In genomic region chr7:89998624-89999006, GRCm38 (mm10) we compare ENCODE assay signal across 9 mouse cellular contexts. TPM values are rescaled to one million over a fixed set of nuclear protein-coding genes. Genes with fewer than 3 reads are reported as not detected.
DNase-seq lines count a peak whose midpoint lies in the region; ATAC-seq and TF ChIP-seq lines count a peak whose summit lies in the region.
"Had no signal": no experiment of that assay in that cellular context is flagged by ENCODE, and none has a peak within 500 bp of the region (broad histone marks: within the 10 kb centered on the region; RNA-seq: fewer than 3 reads in every experiment).

No protein-coding gene starts in this region.

- no peaks in the 10 kb centered on the region for H3K27me3 ChIP-seq in forebrain, postnatal 0 days (ENCODE audit: insufficient read depth, low read length)
- H3K27me3 ChIP-seq in midbrain, embryonic 16.5 days (ENCODE audit: control insufficient read depth, insufficient read depth, low read depth, low read length) = no peaks in the 10 kb centered on the region

- peak; percentile 69 for ATAC-seq in forebrain, postnatal 0 days
- peak; percentile 87 for ATAC-seq in midbrain, embryonic 16.5 days

- WGBS in forebrain, postnatal 0 days = 70% methylated on average over 2 of the region's 2 CpGs
- WGBS in midbrain, embryonic 16.5 days = 75% methylated on average over 2 of the region's 2 CpGs

- no peak for DNase-seq in layer of hippocampus, adult 2 months (ENCODE audit: low spot score in 2 of 2)
- no peak for DNase-seq in layer of hippocampus, postnatal 25 days (ENCODE audit: extremely low spot score in 1 of 2, low spot score in 1 of 2)
- DNase-seq in R1 (ENCODE audit: low read depth, low spot score) = peak; percentile 64
- DNase-seq in forebrain, postnatal 0 days = no peak
- DNase-seq in right cerebral cortex, postnatal 4 days = no peak
- no peak for DNase-seq in embryo, embryonic 9.5 days (ENCODE audit: extremely low spot score)
- DNase-seq in frontal cortex, postnatal 10 days (ENCODE audit: low spot score in 2 of 2) = no peak
- DNase-seq: thymus, adult 18-20 months had no signal

- H3K9ac ChIP-seq in forebrain, postnatal 0 days = peak overlapping the region; percentile 22; the same call in 1 of the 2 replicates
- no peak overlapping the region for H3K9ac ChIP-seq in midbrain, embryonic 16.5 days (ENCODE audit: low read depth, low read length)

- peak; percentile 71 for TF ChIP-seq CTCF in layer of hippocampus, adult 2 months (conservative IDR thresholded peaks at IDR 0.05)
- peak; percentile 53 for TF ChIP-seq CTCF in forebrain, postnatal 0 days (IDR thresholded peaks at IDR 0.05; ENCODE audit: low read depth)

- H3K4me1 ChIP-seq in forebrain, postnatal 0 days (ENCODE audit: insufficient read depth) = no peaks in the 10 kb centered on the region
- peaks cover 3% of the 10 kb centered on the region; the same call in 1 of the 2 replicates for H3K4me1 ChIP-seq in midbrain, embryonic 16.5 days (ENCODE audit: control insufficient read depth, insufficient read depth, low read length)

- no peak overlapping the region for H3K27ac ChIP-seq in layer of hippocampus, adult 2 months
- no peak overlapping the region for H3K27ac ChIP-seq in forebrain, postnatal 0 days (ENCODE audit: low read depth, low read length)
- 0 out of 2 replicates have a peak overlapping the region, but pooled peaks have one; percentile 29 for H3K27ac ChIP-seq in midbrain, embryonic 16.5 days (ENCODE audit: low read length)

- no peaks in the 10 kb centered on the region for H3K9me3 ChIP-seq in forebrain, postnatal 0 days (ENCODE audit: low read length)
- no peaks in the 10 kb centered on the region for H3K9me3 ChIP-seq in midbrain, embryonic 16.5 days (replicated peaks; ENCODE audit: control insufficient read depth, low read length, poor library complexity, severe bottlenecking)

- H3K4me3 ChIP-seq in layer of hippocampus, adult 2 months = peak overlapping the region; percentile 53
- H3K4me3 ChIP-seq in forebrain, postnatal 0 days (ENCODE audit: low read depth, low read length) = no peak overlapping the region
- no peak overlapping the region; the same call in 1 of the 2 replicates for H3K4me3 ChIP-seq in midbrain, embryonic 16.5 days (ENCODE audit: low read depth, low read length)

- no peaks in the 10 kb centered on the region for H3K36me3 ChIP-seq in forebrain, postnatal 0 days (ENCODE audit: insufficient read depth)
- H3K36me3 ChIP-seq in midbrain, embryonic 16.5 days (ENCODE audit: control insufficient read depth, insufficient read depth, low read length) = no peaks in the 10 kb centered on the region

- H3K4me2 ChIP-seq in forebrain, postnatal 0 days (ENCODE audit: low read depth) = peak overlapping the region; percentile 45
- peak overlapping the region; percentile 47 for H3K4me2 ChIP-seq in midbrain, embryonic 16.5 days (ENCODE audit: low read length)

RNA-seq across cellular contexts. Expression of gene Eed, which starts 17.8 kb away (rescaled TPM):
- total RNA-seq in layer of hippocampus, adult 2 months (2021) = 10 to 100 TPM; 37.2 to 42.2 TPM
- total RNA-seq in layer of hippocampus, postnatal 25 days (2021) = 10 to 100 TPM; 33.6 to 40.3 TPM
- total RNA-seq in forebrain, postnatal 0 days (2014; rRNA removed) = 22.2 and 28.5 TPM in 2 replicates
- 18.1 and 20.7 TPM in 2 replicates for polyA plus RNA-seq in forebrain, postnatal 0 days (2015; fragmentation: Nextera tagmentation; extraction: Ambion mirVana)
- polyA plus RNA-seq in midbrain, embryonic 16.5 days (2015; fragmentation: Nextera tagmentation; extraction: Ambion mirVana) = 24.4 and 25.7 TPM in 2 replicates

RNA-seq across cellular contexts. Expression of gene Hikeshi, which starts 57.6 kb away (rescaled TPM):
- total RNA-seq in layer of hippocampus, adult 2 months (2021) = 10 to 100 TPM; 96.0 to 96.3 TPM
- total RNA-seq in layer of hippocampus, postnatal 25 days (2021) = 100 to 1,000 TPM in 1 of 2 experiments, 10 to 100 TPM in 1; 85.0 to 105 TPM
- total RNA-seq in forebrain, postnatal 0 days (2014; rRNA removed) = 80.0 and 89.2 TPM in 2 replicates
- polyA plus RNA-seq in forebrain, postnatal 0 days (2015; fragmentation: Nextera tagmentation; extraction: Ambion mirVana) = 163 and 173 TPM in 2 replicates
- 136 and 144 TPM in 2 replicates for polyA plus RNA-seq in midbrain, embryonic 16.5 days (2015; fragmentation: Nextera tagmentation; extraction: Ambion mirVana)
